Mouse (Mus musculus) G1E (cell line): ENCODE results near the gene Tmem50b. TPM values are rescaled to one million over a fixed set of nuclear protein-coding genes. Genes with fewer than 3 reads are reported as not detected.

ENCODE experiments used
- ATAC-seq: 2 replicates; pipeline ENCODE4 v1.8.0; 2016; ENCODE audit warnings: mild to moderate bottlenecking; ENCODE audit not compliant: insufficient number of reproducible peaks, poor library complexity, low FRiP score, severe bottlenecking; ENCODE audit errors: extremely low read depth
- DNase-seq: peaks from one replicate; pipeline ENCODE4 v3.0.0; 2012; ENCODE audit warnings: low spot score
- H3K27me3 ChIP-seq: 2 replicates; pipeline ENCODE4 v1.6.1; 2012; ENCODE audit warnings: mild to moderate bottlenecking, low read length, inconsistent platforms; ENCODE audit not compliant: insufficient read depth
- H3K36me3 ChIP-seq: replicated peaks from 2 replicates; pipeline ENCODE3; 2012; ENCODE audit warnings: mild to moderate bottlenecking, inconsistent platforms
- H3K4me1 ChIP-seq: 2 replicates; pipeline ENCODE4 v1.6.1; 2012; ENCODE audit warnings: low read depth, low read length, inconsistent platforms, mixed read lengths; ENCODE audit not compliant: insufficient read depth
- H3K4me3 ChIP-seq: 2 replicates; pipeline ENCODE4 v1.5.1; 2012; ENCODE audit warnings: low read depth, mild to moderate bottlenecking, inconsistent platforms, low read length, moderate library complexity, mixed read lengths
- H3K9me3 ChIP-seq: replicated peaks from 2 replicates; pipeline ENCODE4 v1.6.1; 2012; ENCODE audit warnings: inconsistent platforms
- CTCF ChIP-seq: IDR thresholded peaks from 2 replicates; pipeline ENCODE4 v1.5.1; 2012; ENCODE audit warnings: low read depth, low read length, inconsistent platforms, mixed read lengths
- GATA1 ChIP-seq: IDR thresholded peaks from 2 replicates; pipeline ENCODE4 v1.6.1; 2012; ENCODE audit warnings: borderline replicate concordance, low read length, inconsistent platforms, mixed read lengths
- GATA2 ChIP-seq: IDR thresholded peaks from 2 replicates; pipeline ENCODE4 v1.6.1; 2012; ENCODE audit warnings: low read depth, low read length, inconsistent platforms, borderline replicate concordance
- POLR2AphosphoS5 ChIP-seq: IDR thresholded peaks from 2 replicates; pipeline ENCODE4 v1.6.1; 2012; ENCODE audit warnings: low read depth, low read length, inconsistent platforms; ENCODE audit not compliant: insufficient replicate concordance
- TAL1 ChIP-seq: conservative IDR thresholded peaks from 2 replicates; pipeline ENCODE4 v1.6.1; 2012; ENCODE audit warnings: low read depth, low read length, inconsistent platforms, mixed read lengths
- polyA plus RNA-seq: library from polyadenylated mRNA; stranded (reverse); fragments of >175 nt; gene quantifications from 2 replicates; pipeline ENCODE4 v1.2.3, GENCODE M21; 2012
- total RNA-seq, 2 experiments: library from RNA; stranded (forward) in 1 of 2; stranded (reverse) in 1 of 2; fragments of 200-1000 nt in 1 of 2; fragments of >200 nt in 1 of 2; fragmentation: Nextera tagmentation in 1 of 2; gene quantifications; 2 replicates each; pipeline ENCODE4 v1.2.3; 2014 to 2017

Gene Tmem50b
- total and polyA plus RNA-seq, 3 experiments = 1.8 to 25.1 (median 19.7) TPM

GRCm38 (mm10) chr16:91612525-91612924, 14.9 kb upstream of the Tmem50b start:
- no peak overlapping the region for H3K4me3 ChIP-seq

GRCm38 (mm10) chr16:91611248-91611647, 13.6 kb upstream of the Tmem50b start:
- H3K9me3 ChIP-seq = no peaks in the 10 kb centered on the region; the same call in 1 of the 2 replicates
- peaks cover 5% of the 10 kb centered on the region; the same call in 1 of the 2 replicates for H3K4me1 ChIP-seq
- TF ChIP-seq CTCF = no peak
- no peak for ATAC-seq
- H3K27me3 ChIP-seq = peaks cover 21% of the 10 kb centered on the region
- DNase-seq = no peak
- no peaks in the 10 kb centered on the region for H3K36me3 ChIP-seq
- H3K4me3 ChIP-seq = no peak overlapping the region

More at GRCm38 (mm10) chr16:91612525-91612924, 14.9 kb upstream of the Tmem50b start:
- Histone ChIP-seq H3K9me3 (no peaks in the 10 kb centered on the region; the same call in 1 of the 2 replicates), H3K27me3 (peaks cover 21% of the 10 kb centered on the region; the same call in 1 of the 2 replicates), H3K36me3 (peaks cover 5% of the 10 kb centered on the region), H3K4me1 (peaks cover 5% of the 10 kb centered on the region; the same call in 1 of the 2 replicates)
- TF ChIP-seq TAL1 (no peak), CTCF (no peak), GATA1 (no peak), GATA2 (no peak), POLR2AphosphoS5 (no peak)
- ATAC-seq = no peak
- DNase-seq = no peak

GRCm38 (mm10) chr16:91609501-91610245, 12.1 kb upstream of the Tmem50b start:
- H3K36me3 ChIP-seq = no peaks in the 10 kb centered on the region
- no peak for ATAC-seq
- H3K4me3 ChIP-seq = no peak overlapping the region
- peaks cover 31% of the 10 kb centered on the region for H3K27me3 ChIP-seq
- H3K4me1 ChIP-seq = peaks cover 5% of the 10 kb centered on the region; the same call in 1 of the 2 replicates
- no peak for DNase-seq
- H3K9me3 ChIP-seq = no peaks in the 10 kb centered on the region; the same call in 1 of the 2 replicates
- TF ChIP-seq POLR2AphosphoS5 (no peak), GATA1 (no peak), CTCF (no peak), GATA2 (no peak), TAL1 (no peak)

- DNase-seq = no peak
- peaks cover 5% of the 10 kb centered on the region; the same call in 1 of the 2 replicates for H3K4me1 ChIP-seq
- H3K9me3 ChIP-seq = no peaks in the 10 kb centered on the region; the same call in 1 of the 2 replicates
- no peak for ATAC-seq
- H3K36me3 ChIP-seq = no peaks in the 10 kb centered on the region
- H3K27me3 ChIP-seq = peaks cover 33% of the 10 kb centered on the region
- H3K4me3 ChIP-seq = no peak overlapping the region
- TF ChIP-seq POLR2AphosphoS5 (no peak), CTCF (no peak), TAL1 (no peak)
Measured at GRCm38 (mm10) chr16:91606958-91607357, 9.4 kb upstream of the Tmem50b start.

GRCm38 (mm10) chr16:91605156-91605555, 7.6 kb upstream of the Tmem50b start:
- DNase-seq = no peak
- ATAC-seq = no peak
- no peaks in the 10 kb centered on the region for H3K36me3 ChIP-seq
- H3K27me3 ChIP-seq = peaks cover 36% of the 10 kb centered on the region
- H3K9me3 ChIP-seq = no peaks in the 10 kb centered on the region; the same call in 1 of the 2 replicates
- TF ChIP-seq TAL1 (no peak), CTCF (no peak), GATA1 (no peak), POLR2AphosphoS5 (no peak)
- H3K4me3 ChIP-seq = no peak overlapping the region
- peaks cover 4% of the 10 kb centered on the region for H3K4me1 ChIP-seq

- Histone ChIP-seq H3K27me3 (peaks cover 32% of the 10 kb centered on the region), H3K36me3 (no peaks in the 10 kb centered on the region), H3K9me3 (no peaks in the 10 kb centered on the region), H3K4me1 (peaks cover 17% of the 10 kb centered on the region), H3K4me3 (no peak overlapping the region)
- ATAC-seq (no peak), DNase-seq (no peak)
- TF ChIP-seq POLR2AphosphoS5 = no peak
- no peak for TF ChIP-seq GATA2
- TF ChIP-seq TAL1 = no peak
- no peak for TF ChIP-seq CTCF
- TF ChIP-seq GATA1 = no peak
Measured at GRCm38 (mm10) chr16:91601693-91602092, 4.1 kb upstream of the Tmem50b start.
